ENCODE assay signal across 16 mouse cellular contexts in genomic region chr8:122005422-122006204, GRCm38 (mm10). TPM values are rescaled to one million over a fixed set of nuclear protein-coding genes. Genes with fewer than 3 reads are reported as not detected.
DNase-seq lines count a peak whose midpoint lies in the region; ATAC-seq lines count a peak whose summit lies in the region.
"Had no signal": no experiment of that assay in that cellular context is flagged by ENCODE, and none has a peak within 500 bp of the region (broad histone marks: within the 10 kb centered on the region; RNA-seq: fewer than 3 reads in every experiment).

No protein-coding gene starts in this region.

- H3K27me3 ChIP-seq in kidney, embryonic 15.5 days = no peaks in the 10 kb centered on the region
- H3K27me3 ChIP-seq: CH12.LX; neural tube, embryonic 13.5 days had no signal

- H3K9me3 ChIP-seq in kidney, embryonic 15.5 days (replicated peaks) = no peaks in the 10 kb centered on the region
- H3K9me3 ChIP-seq: neural tube, embryonic 13.5 days had no signal

- ATAC-seq in cerebellum, adult (ENCODE audit: insufficient number of reproducible peaks, low FRiP score, low TSS enrichment) = 0 out of 2 replicates have a peak, but pooled peaks have one; percentile 15
- ATAC-seq in kidney, embryonic 15.5 days (replicated peaks; ENCODE audit: low FRiP score) = 0 out of 2 replicates have a peak, but pooled peaks have one; percentile 33
- ATAC-seq: intestine, postnatal 0 days; midbrain, embryonic 16.5 days had no signal

- peaks cover 3% of the 10 kb centered on the region; the same call in 1 of the 2 replicates for H3K4me1 ChIP-seq in kidney, embryonic 15.5 days

- no peak for DNase-seq in cerebellum, adult 8-10 months
- no peak for DNase-seq in kidney, adult 9 months
- peak; percentile 39 for DNase-seq in ZHBTc4 (ENCODE audit: low read depth, low spot score)
- peak; percentile 70 to 72 for DNase-seq in cerebellum, postnatal 14 days
- DNase-seq in right cerebral cortex, adult 18-20 months = no peak
- no peak for DNase-seq in neural tube, embryonic 10.5 days (ENCODE audit: extremely low spot score, low spot score)
- DNase-seq: adrenal gland, postnatal 36 days; layer of hippocampus, adult 9-11 months; lung, embryonic 14.5 days had no signal

- no peak overlapping the region for H3K4me2 ChIP-seq in kidney, embryonic 15.5 days
- H3K4me2 ChIP-seq: lung, embryonic 14.5 days; neural tube, embryonic 13.5 days had no signal

- H3K4me3 ChIP-seq in kidney, embryonic 15.5 days (replicated peaks) = no peak overlapping the region
- H3K4me3 ChIP-seq: neural tube, embryonic 13.5 days had no signal

- 76% methylated on average over 25 of the region's 25 CpGs for WGBS in kidney, embryonic 15.5 days

- peaks cover 92% of the 10 kb centered on the region for H3K36me3 ChIP-seq in kidney, embryonic 15.5 days

- H3K9ac ChIP-seq in kidney, embryonic 15.5 days = no peak overlapping the region
- H3K9ac ChIP-seq: lung, embryonic 14.5 days; neural tube, embryonic 13.5 days had no signal

- no peak overlapping the region for H3K27ac ChIP-seq in kidney, embryonic 15.5 days
- H3K27ac ChIP-seq: macrophage; neural tube, embryonic 13.5 days had no signal

RNA-seq across cellular contexts. Expression of gene Banp, which starts 56.1 kb away (rescaled TPM):
- polyA plus RNA-seq in kidney, embryonic 15.5 days (2015; fragmentation: Nextera tagmentation; extraction: Ambion mirVana) = 41.2 and 43.3 TPM in 2 replicates

Comparison
In these comparisons a context has a peak if more than half of its experiments do, and no peak if none do; other contexts are left out.
1. DNase-seq: peak in ZHBTc4 (single experiment) and cerebellum, postnatal 14 days (2 of 2); none in cerebellum, adult 8-10 months (single experiment), kidney, adult 9 months (single experiment), right cerebral cortex, adult 18-20 months (single experiment) and neural tube, embryonic 10.5 days (single experiment).